Mouse (Mus musculus): ENCODE measurements around the gene Ephx3. TPM values are rescaled to one million over a fixed set of nuclear protein-coding genes. Genes with fewer than 3 reads are reported as not detected.
A peak's percentile ranks its signal among the peaks of the same experiment; 100 is the strongest.

The Ephx3 gene
- total and polyA plus RNA-seq, 2 experiments from 2014 or later, result 0.70 to 1.1 TPM

DNA sequence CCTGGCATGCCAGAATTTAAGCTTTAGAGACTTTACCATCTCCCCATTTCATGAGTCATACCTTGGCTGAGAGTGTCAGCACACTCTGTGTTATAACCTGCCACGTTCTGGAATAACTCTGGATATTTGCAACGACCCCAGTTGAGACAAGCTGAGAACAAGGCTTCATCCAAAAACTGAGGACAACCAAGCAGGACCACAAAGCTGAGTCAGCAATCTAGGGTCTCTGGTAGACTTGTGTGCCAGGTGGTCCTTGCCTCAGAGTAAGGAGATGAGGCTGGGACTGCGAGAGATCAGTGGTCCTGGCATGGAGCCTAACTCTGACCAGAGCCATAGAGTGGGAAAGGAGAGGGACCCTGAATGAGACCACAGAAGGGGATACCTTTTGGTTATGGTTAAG lies 13.6 kb upstream of the Ephx3 start:
- H3K27me3 ChIP-seq (ENCODE audit: insufficient read depth, low read length), result no peaks in the 10 kb centered on the region
- 88% methylated on average over 3 of the region's 3 CpGs for WGBS
- H3K9me3 ChIP-seq (ENCODE audit: low read length), result no peaks in the 10 kb centered on the region
- ATAC-seq (ENCODE audit: low FRiP score) (no peak), DNase-seq (ENCODE audit: low spot score) (no peak)
- H3K27ac ChIP-seq (ENCODE audit: low read depth, low read length), result no peak overlapping the region
- H3K9ac ChIP-seq (replicated peaks; ENCODE audit: low read length, poor library complexity, severe bottlenecking), result no peak overlapping the region
- H3K4me3 ChIP-seq (ENCODE audit: low read depth, low read length), result no peak overlapping the region
- no peaks in the 10 kb centered on the region for H3K4me1 ChIP-seq (ENCODE audit: insufficient read depth, low read length)
- no peak for TF ChIP-seq CTCF (IDR thresholded peaks at IDR 0.05)
- no peak overlapping the region for H3K4me2 ChIP-seq (ENCODE audit: low read depth, low read length, poor library complexity, severe bottlenecking)
- H3K36me3 ChIP-seq (ENCODE audit: insufficient read depth, low read length), result peaks cover 65% of the 10 kb centered on the region

DNA sequence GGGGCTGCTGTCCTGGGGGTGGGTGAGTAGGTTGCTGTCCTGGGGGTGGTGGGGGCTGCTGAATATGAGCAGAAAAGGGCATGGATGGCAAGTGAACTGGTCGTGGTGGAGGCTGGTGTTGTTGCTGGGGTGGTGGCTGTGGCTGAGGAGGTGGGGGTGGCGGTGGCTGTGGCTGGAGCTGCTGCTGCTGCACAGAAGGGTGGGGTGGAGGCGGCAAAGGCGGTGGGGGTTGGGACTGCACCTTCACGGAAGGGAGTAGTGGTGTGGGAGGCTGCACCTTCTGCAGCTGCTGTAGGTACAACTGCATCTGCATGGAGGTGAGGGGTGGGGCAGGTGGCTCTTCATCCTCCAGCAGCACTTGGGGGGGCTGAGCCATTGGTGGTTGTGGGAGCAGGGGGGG lies 11.7 kb upstream of the Ephx3 start:
- H3K9me3 ChIP-seq (ENCODE audit: low read length), result no peaks in the 10 kb centered on the region
- H3K9ac ChIP-seq (replicated peaks; ENCODE audit: low read length, poor library complexity, severe bottlenecking), result no peak overlapping the region
- H3K27me3 ChIP-seq (ENCODE audit: insufficient read depth, low read length), result no peaks in the 10 kb centered on the region
- H3K4me2 ChIP-seq (ENCODE audit: low read depth, low read length, poor library complexity, severe bottlenecking), result no peak overlapping the region
- H3K27ac ChIP-seq (ENCODE audit: low read depth, low read length), result no peak overlapping the region
- TF ChIP-seq CTCF (IDR thresholded peaks at IDR 0.05), result no peak
- DNase-seq (ENCODE audit: low spot score) (no peak), ATAC-seq (ENCODE audit: low FRiP score) (no peak)
- peaks cover 70% of the 10 kb centered on the region for H3K36me3 ChIP-seq (ENCODE audit: insufficient read depth, low read length)
- H3K4me1 ChIP-seq (ENCODE audit: insufficient read depth, low read length), result no peaks in the 10 kb centered on the region
- 78% methylated on average over 5 of the region's 5 CpGs for WGBS
- H3K4me3 ChIP-seq (ENCODE audit: low read depth, low read length), result no peak overlapping the region

DNA sequence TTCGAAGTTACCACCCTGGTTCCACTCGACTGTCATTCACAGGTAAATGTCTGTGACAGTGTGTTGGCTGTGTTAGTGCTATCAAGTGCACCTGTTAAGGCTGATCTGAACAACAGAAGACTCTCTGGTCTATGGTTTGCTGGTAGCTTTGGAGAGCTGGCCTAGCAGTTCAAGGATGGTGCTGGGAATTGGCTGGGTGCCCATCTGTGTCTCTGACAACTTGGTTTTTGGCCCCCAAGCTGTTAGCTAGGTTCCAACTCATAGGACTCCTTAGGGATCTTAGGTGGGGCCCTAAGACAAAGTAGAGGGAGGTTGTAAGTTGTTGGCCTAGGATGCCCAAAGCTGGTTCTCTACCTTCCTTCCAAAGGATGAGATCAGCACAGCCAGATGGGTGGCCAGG lies 10.4 kb upstream of the Ephx3 start:
- H3K9ac ChIP-seq (replicated peaks; ENCODE audit: low read length, poor library complexity, severe bottlenecking), result no peak overlapping the region
- no peak for TF ChIP-seq CTCF (IDR thresholded peaks at IDR 0.05)
- H3K36me3 ChIP-seq (ENCODE audit: insufficient read depth, low read length), result peaks cover 75% of the 10 kb centered on the region
- ATAC-seq (ENCODE audit: low FRiP score) (no peak), DNase-seq (ENCODE audit: low spot score) (no peak)
- H3K27me3 ChIP-seq (ENCODE audit: insufficient read depth, low read length), result no peaks in the 10 kb centered on the region
- no peaks in the 10 kb centered on the region for H3K9me3 ChIP-seq (ENCODE audit: low read length)
- H3K4me3 ChIP-seq (ENCODE audit: low read depth, low read length), result no peak overlapping the region
- H3K4me1 ChIP-seq (ENCODE audit: insufficient read depth, low read length), result no peaks in the 10 kb centered on the region
- no peak overlapping the region for H3K4me2 ChIP-seq (ENCODE audit: low read depth, low read length, poor library complexity, severe bottlenecking)
- whole genome bisulfite sequencing, result 93% methylated on average over 2 of the region's 2 CpGs
- no peak overlapping the region for H3K27ac ChIP-seq (ENCODE audit: low read depth, low read length)

DNA sequence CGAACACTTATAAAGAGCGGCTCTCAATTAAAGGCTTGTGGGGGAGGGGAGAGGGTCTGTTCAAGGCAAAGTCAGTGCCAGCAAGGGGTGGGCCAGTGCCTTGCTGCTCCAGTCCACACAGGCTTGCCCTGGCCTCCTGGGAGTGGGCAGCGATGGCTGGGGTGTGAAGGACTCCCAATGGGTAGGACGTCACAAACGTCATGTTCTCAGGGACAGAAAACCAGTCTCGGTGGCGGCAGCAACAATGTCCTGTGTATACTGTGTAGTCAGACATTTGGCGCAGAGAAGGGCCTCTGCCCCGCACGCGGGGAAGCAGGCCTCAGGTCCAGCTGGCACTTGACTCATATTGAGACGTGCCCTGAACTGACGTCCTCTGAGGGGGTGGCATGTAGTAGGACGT lies 7.8 kb upstream of the Ephx3 start:
- DNase-seq (ENCODE audit: low spot score) (peak; percentile 52), ATAC-seq (ENCODE audit: low FRiP score) (peak; percentile 61)
- H3K4me3 ChIP-seq (ENCODE audit: low read depth, low read length), result no peak overlapping the region
- no peaks in the 10 kb centered on the region for H3K9me3 ChIP-seq (ENCODE audit: low read length)
- no peak overlapping the region for H3K9ac ChIP-seq (replicated peaks; ENCODE audit: low read length, poor library complexity, severe bottlenecking)
- no peaks in the 10 kb centered on the region for H3K4me1 ChIP-seq (ENCODE audit: insufficient read depth, low read length)
- 83% methylated on average over 14 of the region's 14 CpGs for WGBS
- H3K27me3 ChIP-seq (ENCODE audit: insufficient read depth, low read length), result no peaks in the 10 kb centered on the region
- TF ChIP-seq CTCF (IDR thresholded peaks at IDR 0.05), result no peak
- H3K4me2 ChIP-seq (ENCODE audit: low read depth, low read length, poor library complexity, severe bottlenecking), result no peak overlapping the region
- H3K36me3 ChIP-seq (ENCODE audit: insufficient read depth, low read length), result peaks cover 61% of the 10 kb centered on the region
- H3K27ac ChIP-seq (ENCODE audit: low read depth, low read length), result no peak overlapping the region

DNA sequence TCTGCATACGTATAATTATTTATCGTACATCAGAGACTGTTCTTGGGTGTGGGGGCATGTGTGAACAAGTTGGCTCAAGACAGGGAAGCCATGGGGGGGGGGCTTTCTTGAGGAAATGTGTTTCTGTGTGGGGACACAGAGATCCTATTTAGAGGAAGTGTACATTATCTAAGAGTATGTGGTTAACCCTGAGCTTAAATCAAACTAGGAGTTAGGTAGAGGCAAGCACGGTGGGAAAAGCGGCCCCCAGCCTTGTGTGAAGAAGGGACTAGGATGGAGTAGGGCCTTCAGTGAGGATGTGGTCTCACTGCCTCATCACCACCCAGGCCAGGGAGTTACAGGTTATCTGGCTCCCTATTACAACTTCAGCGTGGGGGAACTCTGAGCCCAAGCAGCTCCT lies 6.4 kb upstream of the Ephx3 start:
- 91% methylated on average over 5 of the region's 5 CpGs for WGBS
- no peak overlapping the region for H3K4me2 ChIP-seq (ENCODE audit: low read depth, low read length, poor library complexity, severe bottlenecking)
- H3K4me1 ChIP-seq (ENCODE audit: insufficient read depth, low read length), result no peaks in the 10 kb centered on the region
- H3K27ac ChIP-seq (ENCODE audit: low read depth, low read length), result no peak overlapping the region
- no peak overlapping the region for H3K9ac ChIP-seq (replicated peaks; ENCODE audit: low read length, poor library complexity, severe bottlenecking)
- TF ChIP-seq CTCF (IDR thresholded peaks at IDR 0.05), result no peak
- H3K27me3 ChIP-seq (ENCODE audit: insufficient read depth, low read length), result no peaks in the 10 kb centered on the region
- H3K9me3 ChIP-seq (ENCODE audit: low read length), result no peaks in the 10 kb centered on the region
- DNase-seq (ENCODE audit: low spot score) (no peak), ATAC-seq (ENCODE audit: low FRiP score) (no peak)
- H3K4me3 ChIP-seq (ENCODE audit: low read depth, low read length), result no peak overlapping the region
- H3K36me3 ChIP-seq (ENCODE audit: insufficient read depth, low read length), result peaks cover 48% of the 10 kb centered on the region

DNA sequence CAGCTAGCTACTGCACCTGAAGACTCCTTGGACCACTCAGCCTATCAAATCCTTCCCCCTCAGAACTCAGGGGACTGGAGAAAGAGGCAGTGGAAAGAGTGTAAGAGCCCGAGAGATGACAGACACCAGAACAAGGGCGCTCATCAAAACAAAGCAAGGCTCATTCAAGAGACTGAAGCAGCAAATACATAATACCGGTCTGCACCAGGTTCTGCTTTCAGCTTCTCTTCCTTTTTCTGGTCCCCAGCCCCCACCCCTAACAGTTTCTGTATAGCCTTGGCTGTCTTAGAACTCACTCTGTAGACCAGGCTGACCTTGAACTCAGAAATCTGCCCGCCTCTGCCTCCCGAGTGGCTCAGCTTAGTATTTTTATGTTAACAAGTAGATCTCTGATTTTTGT lies 3.7 kb upstream of the Ephx3 start:
- Histone ChIP-seq H3K9ac (replicated peaks; ENCODE audit: low read length, poor library complexity, severe bottlenecking) (no peak overlapping the region), H3K4me2 (ENCODE audit: low read depth, low read length, poor library complexity, severe bottlenecking) (no peak overlapping the region), H3K27me3 (ENCODE audit: insufficient read depth, low read length) (peaks cover 8% of the 10 kb centered on the region; the same call in 1 of the 2 replicates), H3K4me1 (ENCODE audit: insufficient read depth, low read length) (0 out of 2 replicates have a peak, but pooled peaks cover 4% of the 10 kb centered on the region), H3K4me3 (ENCODE audit: low read depth, low read length) (no peak overlapping the region), H3K36me3 (ENCODE audit: insufficient read depth, low read length) (peaks cover 22% of the 10 kb centered on the region), H3K9me3 (ENCODE audit: low read length) (no peaks in the 10 kb centered on the region), H3K27ac (ENCODE audit: low read depth, low read length) (no peak overlapping the region)
- no peak for DNase-seq (ENCODE audit: low spot score)
- WGBS, result 85% methylated on average over 5 of the region's 5 CpGs
- ATAC-seq (ENCODE audit: low FRiP score), result no peak
- no peak for TF ChIP-seq CTCF (IDR thresholded peaks at IDR 0.05)

Data from midbrain, postnatal 0 days (tissue).